Comparison of ENCODE assay signal across 8 mouse cellular contexts in the genomic region with DNA sequence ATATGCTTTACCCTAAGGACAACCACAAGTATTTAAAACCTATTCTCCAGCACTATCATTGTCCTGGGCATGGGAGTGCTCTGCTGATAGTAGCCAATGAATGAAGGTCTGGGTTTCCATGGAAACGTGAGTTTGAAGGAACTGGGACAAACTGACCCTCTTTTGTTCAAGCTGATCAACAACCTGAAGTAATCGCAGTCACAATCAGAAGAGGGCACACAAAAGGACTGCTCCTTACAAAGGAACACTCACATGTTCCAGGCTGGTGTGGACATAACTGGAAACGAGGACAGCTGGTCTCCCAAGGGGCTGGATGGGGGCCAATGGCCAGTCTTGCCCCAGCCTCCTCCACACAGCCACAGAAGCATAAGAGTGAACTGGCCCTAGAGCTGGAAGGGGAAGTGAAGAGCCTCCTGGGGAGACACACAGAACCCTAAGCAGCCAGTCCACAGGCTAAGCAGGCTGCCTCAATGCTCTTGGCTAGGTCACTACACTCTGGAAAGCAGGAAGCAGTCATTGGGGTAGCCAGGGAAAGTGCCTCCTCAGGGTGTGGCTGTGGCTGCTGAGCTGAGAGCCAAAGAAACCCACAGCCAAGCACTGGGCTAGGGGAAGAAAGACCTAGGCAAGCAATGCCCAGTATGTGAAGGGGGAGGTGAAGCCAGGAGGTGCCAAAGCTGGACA. TPM values are rescaled to one million over a fixed set of nuclear protein-coding genes. Genes with fewer than 3 reads are reported as not detected.
DNase-seq lines count a peak whose midpoint lies in the region; ATAC-seq lines count a peak whose summit lies in the region.

No protein-coding gene starts in this region.

- peak; percentile 47; the same call in 1 of the 2 replicates for ATAC-seq in heart, embryonic 11.5 days (replicated peaks; ENCODE audit: insufficient number of reproducible peaks, low FRiP score, low TSS enrichment)
- ATAC-seq in kidney, embryonic 15.5 days (replicated peaks; ENCODE audit: low FRiP score), result peak; percentile 40
- peak; percentile 77 for ATAC-seq in midbrain, embryonic 13.5 days

- peak overlapping the region; percentile 82 for H3K27ac ChIP-seq in embryonic facial prominence, embryonic 10.5 days (replicated peaks)
- peak overlapping the region; percentile 54 for H3K27ac ChIP-seq in heart, embryonic 11.5 days (ENCODE audit: low read depth, low read length)
- peak overlapping the region; percentile 66 for H3K27ac ChIP-seq in kidney, embryonic 15.5 days
- H3K27ac ChIP-seq in midbrain, embryonic 13.5 days, result peak overlapping the region; percentile 55

- peak; percentile 35 for DNase-seq in right cerebral cortex, postnatal 4 days
- no peak for DNase-seq in right cerebral cortex, postnatal 25 days
- DNase-seq in embryonic facial prominence, embryonic 10.5 days (ENCODE audit: low spot score), result peak; percentile 25
- DNase-seq in urinary bladder, postnatal 10 days (ENCODE audit: low spot score), result no peak
- DNase-seq in spleen, adult 18-20 months, result no peak

- H3K9me3 ChIP-seq in embryonic facial prominence, embryonic 10.5 days, result 0 out of 2 replicates have a peak, but pooled peaks cover under 1% of the 10 kb centered on the region
- H3K9me3 ChIP-seq in heart, embryonic 11.5 days (replicated peaks; ENCODE audit: control insufficient read depth, low read length), result 0 out of 2 replicates have a peak, but pooled peaks cover 4% of the 10 kb centered on the region
- H3K9me3 ChIP-seq in kidney, embryonic 15.5 days (replicated peaks), result no peaks in the 10 kb centered on the region
- peaks cover 2% of the 10 kb centered on the region; the same call in 1 of the 2 replicates for H3K9me3 ChIP-seq in midbrain, embryonic 13.5 days

- H3K36me3 ChIP-seq in embryonic facial prominence, embryonic 10.5 days (replicated peaks), result no peaks in the 10 kb centered on the region
- no peaks in the 10 kb centered on the region for H3K36me3 ChIP-seq in heart, embryonic 11.5 days (ENCODE audit: control insufficient read depth, insufficient read depth, low read length)
- H3K36me3 ChIP-seq in kidney, embryonic 15.5 days, result no peaks in the 10 kb centered on the region
- no peaks in the 10 kb centered on the region for H3K36me3 ChIP-seq in midbrain, embryonic 13.5 days

- no peak overlapping the region for H3K9ac ChIP-seq in heart, embryonic 11.5 days (ENCODE audit: low read depth, low read length)
- H3K9ac ChIP-seq in kidney, embryonic 15.5 days, result no peak overlapping the region
- H3K9ac ChIP-seq in midbrain, embryonic 13.5 days (replicated peaks), result no peak overlapping the region

- no peaks in the 10 kb centered on the region for H3K27me3 ChIP-seq in embryonic facial prominence, embryonic 10.5 days (replicated peaks; ENCODE audit: low read depth, poor library complexity, severe bottlenecking)
- no peaks in the 10 kb centered on the region for H3K27me3 ChIP-seq in heart, embryonic 11.5 days (ENCODE audit: control insufficient read depth, insufficient read depth, low read length)
- no peaks in the 10 kb centered on the region for H3K27me3 ChIP-seq in kidney, embryonic 15.5 days
- no peaks in the 10 kb centered on the region for H3K27me3 ChIP-seq in midbrain, embryonic 13.5 days

- no peak overlapping the region for H3K4me2 ChIP-seq in heart, embryonic 11.5 days
- H3K4me2 ChIP-seq in kidney, embryonic 15.5 days, result no peak overlapping the region
- no peak overlapping the region for H3K4me2 ChIP-seq in midbrain, embryonic 13.5 days (replicated peaks)

- no peak overlapping the region for H3K4me3 ChIP-seq in embryonic facial prominence, embryonic 10.5 days
- no peak overlapping the region for H3K4me3 ChIP-seq in heart, embryonic 11.5 days (ENCODE audit: low read depth, low read length)
- no peak overlapping the region for H3K4me3 ChIP-seq in kidney, embryonic 15.5 days (replicated peaks)
- H3K4me3 ChIP-seq in midbrain, embryonic 13.5 days (replicated peaks), result no peak overlapping the region

- 30% methylated on average over 3 of the region's 3 CpGs for WGBS in embryonic facial prominence, embryonic 10.5 days
- 55% methylated on average over 3 of the region's 3 CpGs for WGBS in heart, embryonic 11.5 days (ENCODE audit: insufficient replicate concordance)
- WGBS in kidney, embryonic 15.5 days, result 60% methylated on average over 3 of the region's 3 CpGs
- 7% methylated on average over 3 of the region's 3 CpGs for WGBS in midbrain, embryonic 13.5 days

- peaks cover 19% of the 10 kb centered on the region for H3K4me1 ChIP-seq in embryonic facial prominence, embryonic 10.5 days
- peaks cover 19% of the 10 kb centered on the region for H3K4me1 ChIP-seq in heart, embryonic 11.5 days (ENCODE audit: control insufficient read depth, insufficient read depth, low read length)
- H3K4me1 ChIP-seq in kidney, embryonic 15.5 days, result peaks cover 21% of the 10 kb centered on the region
- H3K4me1 ChIP-seq in midbrain, embryonic 13.5 days (replicated peaks), result peaks cover 19% of the 10 kb centered on the region

RNA-seq across cellular contexts. Expression of a gene that starts 14.0 kb away (rescaled TPM):
- 0.39 and 0.47 TPM in 2 replicates for polyA plus RNA-seq in embryonic facial prominence, embryonic 10.5 days (2016; fragmentation: Nextera tagmentation; extraction: Ambion mirVana)
- polyA plus RNA-seq in heart, embryonic 11.5 days (2014; fragmentation: Nextera tagmentation; extraction: Ambion mirVana), result 8.3 and 9.3 TPM in 2 replicates
- 1.5 and 1.6 TPM in 2 replicates for polyA plus RNA-seq in kidney, embryonic 15.5 days (2015; fragmentation: Nextera tagmentation; extraction: Ambion mirVana)
- polyA plus RNA-seq in midbrain, embryonic 13.5 days (2015; fragmentation: Nextera tagmentation; extraction: Ambion mirVana), result 1.4 and 1.5 TPM in 2 replicates

Comparison
In these comparisons a context has a peak if more than half of its experiments do, and no peak if none do; other contexts are left out.
1. DNase-seq: peak in right cerebral cortex, postnatal 4 days (single experiment) and embryonic facial prominence, embryonic 10.5 days (single experiment); none in right cerebral cortex, postnatal 25 days (single experiment), urinary bladder, postnatal 10 days (single experiment) and spleen, adult 18-20 months (0 of 2).
2. Peak in every context shown above with its lines, with median percentiles within 50 percentile points of each other: H3K27ac ChIP-seq and ATAC-seq.